Mouse (Mus musculus): ENCODE measurements around the gene Fbxw4. TPM values are rescaled to one million over a fixed set of nuclear protein-coding genes. Genes with fewer than 3 reads are reported as not detected.
"Not testable (repeated sequence)": the region's sequence is repeated elsewhere in the genome, so short reads cannot be mapped to it uniquely, and the experiment has no call there.

The Fbxw4 gene
- polyA plus RNA-seq, 1 experiment = not detected

GRCm38 (mm10) chr19:45658556-45659268 is 1.4 kb downstream of the Fbxw4 start:
- peaks cover 7% of the 10 kb centered on the region; the same call in 1 of the 2 replicates for H3K4me1 ChIP-seq (ENCODE audit: control insufficient read depth, insufficient read depth, low read length)
- TF ChIP-seq POLR2A (IDR thresholded peaks at IDR 0.05; ENCODE audit: insufficient read depth, low read depth, low read length) = no peak
- no peak for TF ChIP-seq CTCF (IDR thresholded peaks at IDR 0.05; ENCODE audit: insufficient read depth, low read depth, low read length)
- WGBS = 73% methylated on average over 10 of the region's 10 CpGs
- peak overlapping the region; percentile 79; the same call in 1 of the 2 replicates for H3K4me3 ChIP-seq (ENCODE audit: insufficient read depth, low read depth, low read length)
- no peak overlapping the region for H3K27ac ChIP-seq (ENCODE audit: insufficient read depth, low read depth, low read length)

GRCm38 (mm10) chr19:45657828-45658227 is 2.3 kb downstream of the Fbxw4 start:
- peaks cover 7% of the 10 kb centered on the region; the same call in 1 of the 2 replicates for H3K4me1 ChIP-seq (ENCODE audit: control insufficient read depth, insufficient read depth, low read length)
- TF ChIP-seq CTCF (IDR thresholded peaks at IDR 0.05; ENCODE audit: insufficient read depth, low read depth, low read length) (no peak), POLR2A (IDR thresholded peaks at IDR 0.05; ENCODE audit: insufficient read depth, low read depth, low read length) (no peak)
- H3K4me3 ChIP-seq (ENCODE audit: insufficient read depth, low read depth, low read length) = no peak overlapping the region
- no peak overlapping the region for H3K27ac ChIP-seq (ENCODE audit: insufficient read depth, low read depth, low read length)
- WGBS = 97% methylated on average over 1 of the region's 1 CpGs

- H3K4me3 ChIP-seq (ENCODE audit: insufficient read depth, low read depth, low read length) = no peak overlapping the region
- H3K4me1 ChIP-seq (ENCODE audit: control insufficient read depth, insufficient read depth, low read length) = peaks cover 7% of the 10 kb centered on the region; the same call in 1 of the 2 replicates
- no peak for TF ChIP-seq POLR2A (IDR thresholded peaks at IDR 0.05; ENCODE audit: insufficient read depth, low read depth, low read length)
- no peak for TF ChIP-seq CTCF (IDR thresholded peaks at IDR 0.05; ENCODE audit: insufficient read depth, low read depth, low read length)
- H3K27ac ChIP-seq (ENCODE audit: insufficient read depth, low read depth, low read length) = no peak overlapping the region
- 62% methylated on average over 8 of the region's 8 CpGs for WGBS
Measured at GRCm38 (mm10) chr19:45656810-45657595, 3.1 kb downstream of the Fbxw4 start.

GRCm38 (mm10) chr19:45655870-45656269 is 4.2 kb downstream of the Fbxw4 start:
- peaks cover 7% of the 10 kb centered on the region; the same call in 1 of the 2 replicates for H3K4me1 ChIP-seq (ENCODE audit: control insufficient read depth, insufficient read depth, low read length)
- TF ChIP-seq POLR2A (IDR thresholded peaks at IDR 0.05; ENCODE audit: insufficient read depth, low read depth, low read length) = no peak
- TF ChIP-seq CTCF (IDR thresholded peaks at IDR 0.05; ENCODE audit: insufficient read depth, low read depth, low read length) = no peak
- H3K4me3 ChIP-seq (ENCODE audit: insufficient read depth, low read depth, low read length) = no peak overlapping the region
- 75% methylated on average over 8 of the region's 8 CpGs for WGBS
- H3K27ac ChIP-seq (ENCODE audit: insufficient read depth, low read depth, low read length) = no peak overlapping the region

- H3K27ac ChIP-seq (ENCODE audit: insufficient read depth, low read depth, low read length) = no peak overlapping the region
- H3K4me3 ChIP-seq (ENCODE audit: insufficient read depth, low read depth, low read length) = no peak overlapping the region
- 64% methylated on average over 6 of the region's 6 CpGs for WGBS
- no peaks in the 10 kb centered on the region for H3K4me1 ChIP-seq (ENCODE audit: control insufficient read depth, insufficient read depth, low read length)
- no peak for TF ChIP-seq CTCF (IDR thresholded peaks at IDR 0.05; ENCODE audit: insufficient read depth, low read depth, low read length)
- TF ChIP-seq POLR2A (IDR thresholded peaks at IDR 0.05; ENCODE audit: insufficient read depth, low read depth, low read length) = no peak
Measured at GRCm38 (mm10) chr19:45653986-45654385, 6.1 kb downstream of the Fbxw4 start.

GRCm38 (mm10) chr19:45652286-45652988 is 7.7 kb downstream of the Fbxw4 start:
- 59% methylated on average over 15 of the region's 15 CpGs for WGBS
- no peak overlapping the region for H3K4me3 ChIP-seq (ENCODE audit: insufficient read depth, low read depth, low read length)
- no peaks in the 10 kb centered on the region for H3K4me1 ChIP-seq (ENCODE audit: control insufficient read depth, insufficient read depth, low read length)
- H3K27ac ChIP-seq (ENCODE audit: insufficient read depth, low read depth, low read length) = no peak overlapping the region
- TF ChIP-seq CTCF (IDR thresholded peaks at IDR 0.05; ENCODE audit: insufficient read depth, low read depth, low read length) (no peak), POLR2A (IDR thresholded peaks at IDR 0.05; ENCODE audit: insufficient read depth, low read depth, low read length) (no peak)

DNA sequence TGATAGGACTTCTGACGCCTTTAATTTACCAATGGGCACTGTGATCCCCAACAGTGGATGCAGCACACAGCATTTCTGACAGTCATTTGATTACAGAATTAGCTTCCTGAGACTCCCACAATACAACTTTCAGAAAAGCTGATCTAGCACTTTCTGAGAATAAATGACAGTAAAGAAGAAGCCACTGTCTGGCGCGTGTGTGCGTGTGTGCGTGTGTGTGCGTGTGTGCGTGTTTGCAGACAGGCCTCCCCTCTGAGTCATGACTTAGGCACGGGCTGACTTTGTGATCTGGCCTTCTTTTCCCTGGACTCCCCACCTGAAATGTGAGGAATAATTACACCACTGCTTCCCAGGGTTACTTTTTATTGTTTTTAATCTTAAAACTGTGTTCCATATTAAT is 8.6 kb downstream of the Fbxw4 start:
- 82% methylated on average over 8 of the region's 8 CpGs for WGBS
- TF ChIP-seq CTCF (IDR thresholded peaks at IDR 0.05; ENCODE audit: insufficient read depth, low read depth, low read length) (no peak), POLR2A (IDR thresholded peaks at IDR 0.05; ENCODE audit: insufficient read depth, low read depth, low read length) (no peak)
- Histone ChIP-seq H3K4me3 (ENCODE audit: insufficient read depth, low read depth, low read length) (no peak overlapping the region), H3K27ac (ENCODE audit: insufficient read depth, low read depth, low read length) (no peak overlapping the region), H3K4me1 (ENCODE audit: control insufficient read depth, insufficient read depth, low read length) (peaks cover 2% of the 10 kb centered on the region; the same call in 1 of the 2 replicates)

DNA sequence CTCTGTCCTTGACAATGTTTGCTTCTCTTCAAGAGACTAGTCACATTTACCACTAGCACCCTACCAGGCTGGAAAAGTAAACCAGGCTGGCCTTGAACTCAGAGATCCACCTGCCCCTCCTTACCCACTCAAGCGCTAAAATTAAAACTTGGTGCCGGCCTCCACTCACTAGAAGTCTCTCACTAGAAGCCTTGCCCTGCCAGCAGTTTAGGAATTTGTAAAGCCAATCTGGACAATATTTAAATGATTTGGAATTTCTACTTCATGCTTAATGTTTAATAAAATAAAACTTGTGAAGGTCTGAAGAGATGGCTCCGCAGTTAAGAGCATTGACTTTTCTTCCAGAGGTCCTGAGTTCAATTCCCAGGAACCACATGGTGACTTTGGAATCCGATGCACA is 10.3 kb downstream of the Fbxw4 start:
- TF ChIP-seq POLR2A (IDR thresholded peaks at IDR 0.05; ENCODE audit: insufficient read depth, low read depth, low read length) = no peak
- no peak for TF ChIP-seq CTCF (IDR thresholded peaks at IDR 0.05; ENCODE audit: insufficient read depth, low read depth, low read length)
- no peak overlapping the region for H3K4me3 ChIP-seq (ENCODE audit: insufficient read depth, low read depth, low read length)
- no peak overlapping the region for H3K27ac ChIP-seq (ENCODE audit: insufficient read depth, low read depth, low read length)
- WGBS = 79% methylated on average over 4 of the region's 4 CpGs
- peaks cover 2% of the 10 kb centered on the region; the same call in 1 of the 2 replicates for H3K4me1 ChIP-seq (ENCODE audit: control insufficient read depth, insufficient read depth, low read length)

DNA sequence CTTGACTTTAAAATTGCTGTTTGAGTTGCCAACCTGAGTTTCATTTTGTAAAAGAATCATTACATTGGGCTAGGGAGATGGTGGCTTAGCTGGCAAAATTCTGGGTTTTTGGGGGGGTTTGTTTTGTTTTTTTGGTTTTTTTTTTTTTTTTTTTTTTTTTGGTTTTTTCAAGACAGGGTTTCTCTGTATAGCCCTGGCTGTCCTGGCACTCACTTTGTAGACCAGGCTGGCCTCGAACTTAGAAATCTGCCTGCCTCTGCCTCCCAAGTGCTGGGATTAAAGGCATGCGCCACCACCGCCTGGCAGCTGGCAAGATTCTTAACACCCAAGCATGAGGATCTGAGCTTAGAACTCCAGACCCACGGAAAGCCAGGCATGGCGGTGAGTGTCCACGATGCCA is 11.6 kb downstream of the Fbxw4 start:
- H3K4me3 ChIP-seq (ENCODE audit: insufficient read depth, low read depth, low read length); H3K4me1 ChIP-seq (ENCODE audit: control insufficient read depth, insufficient read depth, low read length); H3K27ac ChIP-seq (ENCODE audit: insufficient read depth, low read depth, low read length): not testable (repeated sequence)
- WGBS = 97% methylated on average over 6 of the region's 6 CpGs
